18 mouse cellular contexts compared by ENCODE assay signal in the genomic region with DNA sequence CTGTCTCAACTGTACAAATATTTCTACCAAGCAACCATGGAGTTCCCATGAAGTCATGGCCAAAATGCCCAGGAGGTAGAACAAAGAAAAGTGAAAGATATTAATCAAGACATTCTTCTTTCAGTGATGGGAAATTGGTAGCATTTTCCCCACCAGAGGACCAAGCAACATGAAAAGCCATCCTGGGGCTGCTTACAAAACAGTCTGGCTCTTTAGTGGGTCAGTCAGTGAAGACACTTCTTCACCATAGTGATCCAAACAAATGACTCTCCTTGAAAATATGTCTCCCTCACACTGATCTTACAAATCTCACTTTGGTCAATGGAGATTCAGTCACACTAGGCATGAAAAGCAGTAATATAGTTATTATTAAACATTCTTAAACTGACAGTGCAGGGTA.
"Had no signal": no experiment of that assay in that cellular context is flagged by ENCODE, and none has a peak within 500 bp of the region (broad histone marks: within the 10 kb centered on the region; RNA-seq: fewer than 3 reads in every experiment).

No protein-coding gene starts in this region.

- H3K4me3 ChIP-seq: layer of hippocampus, adult 2 months; liver, embryonic 13.5 days; myocyte; neural tube, embryonic 12.5 days; neural tube, embryonic 15.5 days had no signal

- ATAC-seq: lung, postnatal 0 days had no signal

- DNase-seq: kidney, adult 2 months; kidney, postnatal 25 days; layer of hippocampus, adult 9-11 months; liver, embryonic 13.5 days; lung, embryonic 14.5 days; midbrain, embryonic 14.5 days; right cerebral cortex, adult 18-20 months; right cerebral cortex, postnatal 14 days; right cerebral cortex, postnatal 4 days; thymus, postnatal 25 days had no signal

- H3K9ac ChIP-seq: liver, embryonic 13.5 days; lung, embryonic 14.5 days; neural tube, embryonic 12.5 days; neural tube, embryonic 15.5 days had no signal

- H3K27ac ChIP-seq: kidney, postnatal 0 days; layer of hippocampus, adult 2 months; liver, embryonic 13.5 days; macrophage; neural tube, embryonic 12.5 days; neural tube, embryonic 15.5 days; stomach, postnatal 0 days had no signal

- H3K4me1 ChIP-seq: liver, embryonic 13.5 days; neural tube, embryonic 12.5 days; neural tube, embryonic 15.5 days had no signal

- H3K4me2 ChIP-seq: liver, embryonic 13.5 days; lung, embryonic 14.5 days; neural tube, embryonic 12.5 days; neural tube, embryonic 15.5 days had no signal

- H3K27me3 ChIP-seq: liver, embryonic 13.5 days; neural tube, embryonic 12.5 days; neural tube, embryonic 15.5 days had no signal

- H3K9me3 ChIP-seq: liver, embryonic 13.5 days; neural tube, embryonic 12.5 days; neural tube, embryonic 15.5 days had no signal

- H3K36me3 ChIP-seq: liver, embryonic 13.5 days; neural tube, embryonic 12.5 days; neural tube, embryonic 15.5 days had no signal
